Mouse (Mus musculus): Measurements from ENCODE around the gene Mlana. TPM values are rescaled to one million over a fixed set of nuclear protein-coding genes. Genes with fewer than 3 reads are reported as not detected.

The Mlana gene
- total RNA-seq, 2 experiments from 2014 or later, result 0.45 TPM; not detected in 1

DNA sequence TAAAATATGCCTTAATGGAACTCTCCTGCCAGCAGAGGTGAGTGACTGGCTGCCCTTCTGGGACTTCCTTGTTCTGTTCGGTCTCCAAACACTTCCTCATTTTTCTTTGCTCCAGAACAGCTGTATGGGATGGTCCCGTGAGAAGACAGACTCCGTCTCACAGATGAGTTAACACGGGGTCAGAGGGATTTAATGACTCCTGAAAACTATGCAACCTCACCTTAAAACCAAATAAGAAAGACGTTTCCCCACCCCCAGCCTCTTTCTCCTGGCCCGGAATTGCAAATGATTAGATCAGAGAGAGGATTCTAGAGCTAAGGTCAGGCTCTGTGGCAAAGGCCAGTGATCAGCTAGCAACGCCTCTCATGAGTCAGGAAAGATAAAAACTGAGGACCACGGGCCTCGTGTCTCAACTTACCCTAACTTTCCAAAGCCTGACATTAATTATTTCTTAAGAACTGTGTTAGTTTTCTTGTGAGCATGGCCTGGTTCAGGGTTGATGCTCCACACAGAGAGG lies 22.0 kb upstream of the Mlana start:
- DNase-seq, result no peak

DNA sequence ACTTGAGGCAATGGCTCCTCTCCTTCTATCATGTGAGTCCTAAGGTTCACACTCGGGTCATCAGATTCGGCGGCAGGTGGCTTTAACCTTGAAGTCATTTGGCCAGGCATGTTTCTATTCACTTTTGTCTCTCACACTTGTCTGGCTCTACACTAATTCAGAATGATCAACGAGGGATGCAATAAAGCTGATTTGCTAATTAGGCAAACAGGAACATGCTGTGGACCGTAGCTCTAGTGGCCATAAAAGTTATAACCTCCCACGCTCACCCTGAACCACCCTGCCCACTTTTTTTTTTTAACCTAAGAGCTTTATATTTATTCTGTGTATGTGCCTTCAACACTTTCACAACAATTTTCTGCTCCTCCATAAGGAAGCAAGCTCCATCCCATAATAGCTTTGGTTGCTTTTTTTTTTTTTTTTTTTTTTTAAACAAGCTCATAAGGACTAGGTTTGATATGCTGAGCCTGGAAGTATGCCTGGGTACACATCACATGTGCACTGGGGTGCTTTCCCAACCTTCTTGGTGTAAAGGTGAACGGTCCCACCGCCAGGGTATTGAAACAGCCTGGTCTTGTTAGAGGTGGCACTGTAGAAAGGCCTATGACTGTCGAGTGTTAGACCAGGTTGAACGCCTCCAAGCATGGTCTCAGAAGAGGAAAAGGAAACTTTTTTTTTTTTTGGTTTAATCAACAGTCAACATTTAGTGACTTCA lies 21.0 kb upstream of the Mlana start:
- no peak for DNase-seq

DNA sequence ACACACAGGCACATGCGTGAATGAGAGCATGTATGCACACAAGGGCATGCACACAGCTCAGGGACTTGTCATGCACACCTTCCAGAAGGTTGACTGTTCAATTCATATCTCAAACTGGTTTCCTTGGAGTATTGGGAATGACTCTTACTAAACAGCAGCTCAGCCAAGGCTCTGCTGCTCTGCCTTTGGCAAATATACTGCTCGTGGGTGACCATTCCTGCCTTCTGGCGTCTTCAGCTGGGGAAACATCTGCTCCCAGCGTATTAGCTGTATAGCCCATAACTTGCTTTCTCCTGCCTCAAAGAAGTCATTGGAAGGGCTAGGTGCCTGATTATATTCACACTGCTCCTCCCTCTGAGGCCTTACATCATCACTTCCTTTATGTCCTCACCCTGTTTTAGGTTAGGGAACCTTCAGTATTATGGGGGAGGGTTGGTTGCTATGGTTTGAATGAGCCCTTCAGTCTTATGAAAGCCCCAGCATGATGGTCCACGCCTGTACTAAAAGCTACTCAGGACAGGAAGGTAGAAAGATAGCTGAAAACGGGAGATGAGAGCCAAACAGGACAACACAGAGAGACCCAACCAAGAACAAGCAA lies 19.3 kb upstream of the Mlana start:
- DNase-seq, result no peak

DNA sequence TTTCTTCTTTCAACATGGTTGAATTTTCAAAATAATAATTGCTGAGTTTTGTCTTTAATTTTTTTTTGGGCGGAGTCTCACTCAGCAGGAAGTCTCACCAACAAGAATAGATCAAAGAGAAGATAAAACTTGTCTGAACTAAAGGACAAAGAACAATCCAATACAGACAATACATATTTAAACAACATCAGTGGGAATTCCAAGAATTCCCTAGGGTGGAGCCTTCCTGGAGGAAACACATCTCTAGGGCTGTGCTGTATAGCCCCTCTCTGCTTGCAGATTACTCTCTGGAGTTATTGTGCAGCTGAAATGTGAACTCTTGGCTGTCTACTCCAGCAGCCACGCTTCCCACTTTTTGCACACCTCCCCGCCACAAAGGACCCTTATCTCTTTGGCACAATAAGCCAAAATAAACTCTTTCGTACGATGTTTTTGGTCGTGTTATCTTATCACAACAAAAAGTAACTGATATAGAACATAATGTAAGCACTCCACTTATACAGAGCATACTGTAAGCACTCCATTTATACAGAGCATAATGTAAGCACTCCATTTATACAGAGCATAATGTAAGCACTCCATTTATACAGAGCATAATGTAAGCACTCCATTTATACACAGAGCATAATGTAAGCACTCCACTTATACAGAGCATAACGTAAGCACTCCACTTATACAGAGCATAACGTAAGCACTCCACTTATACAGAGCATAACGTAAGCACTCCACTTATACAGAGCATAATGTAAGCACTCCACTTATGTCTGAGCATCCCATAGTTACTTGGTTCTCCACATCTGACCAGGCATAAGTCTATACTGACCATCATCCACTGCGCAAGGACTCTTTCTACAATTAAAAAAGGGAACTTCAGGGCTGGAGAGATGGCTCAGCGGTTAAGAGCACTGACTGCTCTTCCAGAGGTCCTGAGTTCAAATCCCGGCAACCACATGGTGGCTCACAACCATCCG lies 17.2 kb upstream of the Mlana start:
- DNase-seq, result no peak

DNA sequence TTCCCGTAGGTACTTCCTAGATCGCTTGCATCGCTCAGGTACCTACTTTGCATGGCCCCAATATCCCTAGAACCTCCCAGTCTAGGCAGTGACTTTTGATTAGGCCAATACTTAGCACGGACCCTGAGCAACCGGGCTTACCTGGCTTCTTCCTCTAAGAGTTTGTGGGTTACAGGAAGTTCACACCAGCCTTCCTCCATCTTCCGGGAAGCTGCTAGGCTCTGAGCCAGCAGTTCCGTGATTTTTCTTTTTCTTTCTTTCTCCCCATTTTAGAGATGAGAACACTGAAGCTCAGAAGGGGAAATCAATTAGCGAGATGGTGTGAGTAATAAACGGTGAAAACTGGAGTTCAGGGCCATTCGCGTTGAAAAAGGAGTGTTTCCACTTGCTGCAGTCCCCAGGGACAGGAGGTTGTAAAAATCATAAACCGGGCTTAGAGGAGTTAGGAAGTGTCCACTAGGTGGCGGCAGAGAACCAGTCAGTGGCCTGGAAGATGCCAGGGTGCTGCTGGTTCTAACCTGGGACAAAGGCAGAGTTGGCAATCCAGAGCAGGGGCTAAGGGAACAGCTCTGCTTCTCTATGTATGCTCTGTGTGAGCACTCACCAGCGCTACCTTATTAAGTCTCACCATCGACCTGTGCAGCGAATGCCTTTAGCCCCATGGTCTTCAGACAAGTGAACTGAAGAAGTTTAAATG lies 13.6 kb upstream of the Mlana start:
- DNase-seq, result peak; percentile 84

DNA sequence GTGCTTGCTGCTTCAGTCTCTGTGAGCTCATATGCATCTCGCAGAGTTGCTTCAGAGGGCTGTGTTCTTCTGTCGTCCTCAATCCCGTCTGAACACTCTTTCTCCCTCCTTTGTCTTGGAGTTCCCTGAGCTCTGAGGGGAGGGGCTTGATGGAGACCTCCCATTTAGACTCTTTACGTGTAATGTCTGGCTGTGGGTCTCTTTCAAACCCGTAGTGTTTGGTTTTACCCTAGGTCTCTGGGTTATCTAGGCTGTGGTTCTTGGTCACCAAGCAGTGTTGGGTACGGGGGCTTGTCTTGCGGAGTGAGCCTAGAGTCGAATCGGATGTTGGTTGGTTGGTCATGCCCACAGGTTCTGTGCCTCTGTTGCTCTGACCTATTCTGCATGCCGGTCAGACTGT lies 2.6 kb upstream of the Mlana start:
- no peak for DNase-seq

DNA sequence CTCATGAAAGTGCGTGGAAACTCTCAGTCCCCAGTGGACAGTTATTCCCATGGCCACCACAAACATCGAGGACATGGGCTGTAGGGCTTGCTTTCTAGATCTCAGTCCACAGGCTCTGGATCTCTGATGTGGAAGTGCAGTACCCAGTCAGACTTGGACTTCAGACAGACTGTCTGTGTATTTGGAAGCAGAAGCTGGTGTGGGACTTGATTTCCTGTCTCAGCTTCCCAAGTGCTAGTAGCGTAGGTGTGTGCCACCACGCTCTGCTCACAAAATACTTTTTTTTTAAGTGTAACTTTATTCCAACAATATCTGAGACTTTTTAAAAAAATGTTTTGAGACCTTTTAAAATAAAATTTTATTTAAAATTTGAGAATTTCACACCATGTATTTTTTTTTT lies 1.3 kb upstream of the Mlana start:
- DNase-seq, result no peak

DNA sequence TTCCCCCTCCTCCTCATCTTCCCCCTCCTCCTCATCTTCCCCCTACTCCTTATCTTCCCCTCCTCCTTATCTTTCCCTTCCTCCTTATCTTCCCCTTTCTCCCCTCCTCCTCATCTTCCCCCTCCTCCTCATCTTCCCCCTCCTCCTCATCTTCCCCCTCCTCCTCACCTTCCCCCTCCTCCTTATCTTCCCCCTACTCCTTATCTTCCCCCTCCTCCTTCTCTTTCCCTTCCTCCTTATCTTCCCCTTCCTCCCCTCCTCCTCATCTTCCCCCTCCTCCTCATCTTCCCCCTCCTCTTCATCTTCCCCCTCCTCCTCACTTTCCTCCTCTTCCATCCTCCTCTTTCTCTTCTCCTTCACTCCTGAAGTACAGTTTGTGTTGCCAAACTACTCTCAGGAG lies 784 bp upstream of the Mlana start:
- no peak for DNase-seq

DNA sequence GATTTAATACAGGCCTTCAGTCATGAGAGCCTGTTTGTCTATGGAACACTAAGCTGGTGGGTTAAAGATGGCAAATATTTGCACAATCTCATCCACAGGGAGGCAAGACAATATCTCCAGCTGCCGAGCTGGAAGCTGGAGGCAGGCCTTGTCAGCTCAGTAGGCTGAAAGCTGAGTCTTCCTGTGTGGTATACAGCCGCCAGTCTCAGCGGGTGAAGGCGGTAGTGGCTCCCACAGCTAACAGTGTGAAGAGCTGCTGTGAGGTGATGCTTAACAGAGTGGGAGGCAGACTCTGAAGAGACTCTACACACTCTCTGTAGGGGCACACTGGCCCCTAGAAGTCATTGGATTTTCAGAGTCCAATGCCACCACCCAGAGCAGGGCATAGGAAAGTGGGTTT lies 4.1 kb downstream of the Mlana start:
- DNase-seq, result no peak

DNA sequence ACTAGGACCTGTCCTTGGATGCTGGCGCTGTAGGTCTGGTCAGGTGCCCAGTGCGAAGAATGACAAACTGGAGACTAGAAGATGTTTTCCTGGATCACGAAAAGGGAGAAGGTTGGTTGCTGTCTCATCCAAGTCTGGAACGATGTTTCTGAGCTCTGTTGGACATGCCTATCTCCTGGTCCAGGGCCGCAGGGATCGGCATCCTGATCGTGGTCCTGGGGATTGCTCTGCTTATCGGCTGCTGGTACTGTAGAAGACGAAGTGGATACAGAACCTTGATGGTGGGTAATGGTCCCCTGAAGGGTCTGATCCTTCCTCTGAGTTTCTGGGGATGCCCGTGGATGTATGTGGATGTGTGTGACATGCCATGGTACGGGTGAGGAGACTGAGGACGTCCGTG lies 6.8 kb downstream of the Mlana start:
- DNase-seq, result no peak

DNA sequence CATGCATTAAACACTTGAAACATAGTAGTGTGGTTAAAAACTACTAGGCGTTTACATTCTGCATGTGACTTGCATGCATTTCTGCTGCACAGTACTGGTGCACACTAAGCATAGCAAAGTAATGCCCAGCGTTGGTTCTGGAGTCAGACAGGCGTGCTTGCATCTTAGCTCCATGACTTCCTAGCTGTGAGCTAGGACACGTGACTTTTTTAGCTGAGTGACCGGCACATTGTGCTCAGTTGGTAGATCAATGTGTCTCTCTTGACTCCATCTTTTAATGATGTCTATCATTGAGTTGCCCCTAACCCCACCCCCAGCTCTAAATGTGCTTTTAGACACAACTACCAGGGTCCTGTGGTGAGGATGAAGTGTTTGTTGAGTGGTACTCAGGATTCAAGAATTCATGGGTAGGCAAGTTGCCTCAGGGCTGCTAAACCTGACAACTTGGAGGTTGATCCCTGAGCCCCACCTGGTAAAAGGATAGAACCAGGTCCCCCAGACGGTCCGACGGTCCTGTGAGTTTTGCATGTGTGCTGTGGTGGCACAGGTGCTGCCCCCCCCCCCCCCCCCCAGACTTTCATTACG lies 9.8 kb downstream of the Mlana start:
- DNase-seq, result no peak

DNA sequence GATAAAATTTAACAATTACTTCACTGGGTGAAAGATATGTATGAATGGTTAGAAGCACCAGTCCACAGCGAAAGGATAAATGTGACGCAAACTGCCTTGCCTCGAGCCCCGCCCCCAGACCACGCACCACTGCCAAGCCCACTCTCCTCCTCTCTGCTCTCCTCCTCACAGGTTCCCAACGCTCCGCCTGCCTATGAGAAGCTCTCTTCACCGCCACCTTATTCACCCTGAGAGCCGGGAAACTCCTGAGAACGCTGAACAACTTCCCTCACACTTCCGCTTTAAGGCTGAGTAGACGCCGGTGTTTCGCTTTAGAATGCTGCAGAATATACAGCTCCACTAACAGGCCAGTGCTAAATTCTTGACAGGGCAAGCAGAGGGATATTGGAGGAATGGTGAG lies 10.4 kb downstream of the Mlana start:
- DNase-seq, result no peak

DNA sequence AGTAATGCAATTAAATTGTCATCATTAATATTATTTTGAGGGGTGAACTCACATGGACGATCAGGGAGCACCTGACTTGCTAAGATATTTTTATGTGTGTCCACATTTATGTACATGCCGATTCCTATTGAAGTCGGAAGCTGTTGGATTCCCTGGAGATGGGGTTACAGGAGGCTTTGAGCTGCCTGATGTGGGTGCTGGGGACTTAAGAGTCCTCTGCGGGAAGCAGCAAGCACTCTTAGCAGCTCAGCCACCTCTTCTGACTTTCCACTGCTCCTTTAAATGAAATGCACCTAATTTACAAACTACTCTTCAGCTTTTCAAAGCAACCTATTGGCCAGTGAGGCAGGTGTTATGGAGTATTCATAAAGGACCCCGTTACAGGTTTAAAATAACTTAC lies 10.8 kb downstream of the Mlana start:
- DNase-seq, result no peak

DNA sequence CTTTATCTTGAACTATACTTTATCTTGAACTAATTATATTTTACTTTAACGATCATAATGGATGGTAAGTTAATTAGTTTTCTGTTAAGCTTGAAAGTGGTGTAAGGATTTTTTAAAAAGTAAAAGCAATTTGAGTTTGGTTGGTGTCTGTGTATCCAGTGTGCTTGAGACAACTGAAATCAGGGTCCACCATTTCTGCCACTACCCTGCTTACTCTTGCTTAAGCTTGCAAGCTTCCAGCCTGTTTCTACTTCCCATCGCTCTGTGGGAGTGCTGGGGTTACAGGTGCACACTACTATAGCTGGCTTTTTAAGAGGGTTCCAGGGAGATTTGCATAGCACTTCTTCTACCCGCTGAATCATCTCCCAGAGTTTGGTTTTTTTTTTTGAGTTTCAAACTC lies 11.8 kb downstream of the Mlana start:
- DNase-seq, result no peak

DNA sequence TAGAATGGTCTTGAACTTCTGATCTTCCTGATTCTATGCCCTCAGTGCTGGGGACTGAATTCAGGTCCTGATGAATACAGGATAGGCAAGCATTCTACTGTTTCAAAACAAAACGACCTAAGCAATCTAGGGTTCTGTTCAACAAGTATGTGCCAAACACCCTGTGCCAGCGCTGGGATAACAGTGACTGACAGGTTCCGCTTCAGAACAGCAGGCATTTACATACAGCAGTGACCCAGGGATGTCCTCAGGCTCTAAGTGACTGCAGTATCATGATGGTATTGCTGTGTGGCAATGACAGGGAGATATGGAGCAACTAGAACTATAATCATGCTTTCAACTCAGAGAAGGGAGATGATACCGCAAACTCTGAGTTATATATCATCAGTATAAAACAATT lies 15.8 kb downstream of the Mlana start:
- DNase-seq, result no peak

DNA sequence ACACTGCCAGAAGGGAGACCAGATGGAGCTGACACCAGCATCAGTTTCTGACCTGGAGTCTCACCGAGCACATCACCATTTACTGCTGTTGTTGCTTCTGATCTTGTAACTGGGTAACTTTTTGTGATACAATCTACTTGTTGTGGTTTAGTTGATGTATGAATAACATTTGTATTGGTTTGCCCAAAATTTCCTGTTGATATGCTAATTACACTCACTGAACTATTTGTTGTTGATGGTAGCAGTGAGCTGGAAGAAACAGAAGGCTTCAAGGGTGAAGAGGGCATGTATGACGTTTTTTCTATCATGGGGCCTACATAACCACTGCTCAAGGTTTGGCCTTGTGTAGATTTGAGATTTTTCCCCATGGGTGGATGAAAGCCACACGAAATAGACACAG lies 20.2 kb downstream of the Mlana start:
- no peak for DNase-seq

DNA sequence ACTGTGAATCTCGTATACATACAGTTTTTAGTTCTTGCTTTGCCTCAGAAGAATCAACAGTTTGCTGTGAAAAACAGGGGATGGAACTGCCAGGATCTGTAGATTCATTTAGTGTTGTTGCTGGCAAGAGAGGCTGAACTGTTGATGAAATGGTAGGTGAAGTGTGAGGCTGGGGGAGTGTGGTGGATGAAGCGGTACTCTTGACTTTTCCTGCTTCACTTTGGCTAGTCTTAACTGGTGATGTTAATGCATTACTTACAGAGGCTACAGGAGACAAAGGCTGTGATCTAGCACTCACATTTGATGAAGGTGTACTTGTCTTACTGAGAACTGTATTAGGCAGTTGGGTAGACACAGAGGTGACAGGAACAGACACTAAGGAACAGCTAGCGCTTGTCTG lies 20.9 kb downstream of the Mlana start:
- no peak for DNase-seq

DNA sequence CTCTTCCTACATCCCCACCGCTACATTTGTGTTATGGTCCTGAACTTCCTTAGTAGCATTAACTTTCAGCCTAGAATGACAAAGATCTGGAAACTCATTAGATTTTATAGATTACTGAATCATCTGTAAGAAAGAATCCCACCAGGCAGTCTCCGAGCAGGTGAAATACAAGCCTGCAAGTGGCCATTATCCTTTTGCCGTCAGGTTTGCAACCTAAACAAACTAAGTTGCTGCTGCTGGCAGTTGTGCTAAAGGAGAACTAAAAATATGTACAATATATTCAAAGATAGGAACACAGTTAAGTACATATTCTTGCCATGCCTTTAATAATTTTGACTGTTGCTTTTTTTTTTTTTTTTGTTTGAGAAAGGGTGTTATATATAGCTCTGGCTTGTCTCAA lies 37.8 kb downstream of the Mlana start:
- no peak for DNase-seq

DNA sequence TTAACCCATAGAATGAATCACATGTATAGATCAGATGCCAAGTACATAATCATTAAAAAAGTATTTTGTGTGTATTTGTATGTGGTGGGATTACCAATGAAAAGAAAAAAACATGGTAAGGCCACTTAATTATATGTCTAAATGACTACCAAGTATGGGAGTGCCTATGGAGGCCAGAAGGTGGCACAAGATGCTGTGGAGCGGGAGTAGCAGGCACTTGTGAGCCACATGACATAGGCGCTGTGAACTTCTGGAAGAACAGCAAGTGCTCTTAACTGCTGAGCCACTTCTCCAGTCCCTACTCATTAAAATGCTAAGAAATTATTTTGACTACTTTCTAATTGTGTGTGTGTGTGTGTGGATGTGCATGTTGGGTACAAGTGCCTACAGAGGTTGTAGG lies 42.0 kb downstream of the Mlana start:
- DNase-seq, result no peak

DNA sequence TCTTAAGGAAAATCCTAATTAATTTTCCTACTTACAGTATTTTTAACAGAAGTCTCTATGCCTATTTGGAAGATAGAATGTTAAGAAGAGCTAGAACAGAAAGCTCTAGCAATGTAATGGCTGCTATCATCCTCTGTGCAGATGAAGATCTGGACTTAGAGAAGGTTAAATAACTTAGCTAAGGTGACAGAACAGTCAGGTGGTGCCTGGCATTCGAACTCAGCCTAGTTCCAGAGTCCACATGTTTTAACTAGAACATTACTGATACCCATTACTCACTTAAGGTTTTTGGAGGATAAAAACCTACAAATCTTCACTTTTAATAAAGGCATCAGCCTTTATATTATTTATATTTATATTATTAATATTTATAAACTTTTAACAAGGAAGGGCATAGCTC lies 43.0 kb downstream of the Mlana start:
- DNase-seq, result no peak

DNA sequence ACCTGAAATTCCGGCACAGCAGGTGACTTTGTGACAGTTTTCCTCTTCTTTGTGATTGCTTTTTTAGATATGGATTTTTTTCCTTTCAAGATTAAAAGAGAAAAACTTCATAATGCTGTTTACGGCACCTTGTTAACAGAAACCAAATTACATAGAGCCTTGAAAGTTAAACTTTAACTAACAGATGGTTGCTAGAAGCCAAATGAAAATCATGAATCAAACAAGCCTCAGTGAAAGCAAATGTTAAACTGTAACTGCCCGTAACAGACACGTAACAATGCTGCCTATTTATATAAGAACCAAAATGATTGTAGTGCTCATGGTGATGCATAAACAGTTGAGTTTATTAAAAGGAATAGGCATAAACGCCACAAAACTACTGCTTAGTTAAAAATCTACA lies 45.9 kb downstream of the Mlana start:
- no peak for DNase-seq

DNA sequence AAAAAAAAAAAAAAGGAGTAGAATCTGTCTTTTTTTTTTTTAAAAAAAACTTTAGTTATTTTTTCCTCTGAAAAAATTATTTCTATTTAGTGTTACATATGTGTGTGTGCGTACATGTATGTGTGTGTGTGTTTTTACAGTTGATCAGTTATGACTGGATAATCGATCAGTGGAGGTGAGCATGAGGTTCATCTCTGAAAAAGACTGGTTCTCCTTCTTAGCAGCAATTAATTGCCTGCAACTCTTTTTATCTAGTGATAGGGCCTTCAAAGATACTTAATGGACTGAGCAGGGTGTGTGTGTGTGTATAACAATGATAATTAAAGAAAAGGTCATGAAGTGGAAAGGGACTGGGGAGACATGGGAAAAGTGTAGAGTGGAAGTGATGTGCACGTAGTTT lies 53.4 kb downstream of the Mlana start:
- DNase-seq, result no peak
